Mouse (Mus musculus) lung, postnatal 4 days (tissue): Measurements from ENCODE around the gene Cfi.

Experiments used
- DNase-seq, 2 experiments: peaks; one replicate each; pipeline ENCODE4 v3.0.0; 2021

Gene Cfi

DNA sequence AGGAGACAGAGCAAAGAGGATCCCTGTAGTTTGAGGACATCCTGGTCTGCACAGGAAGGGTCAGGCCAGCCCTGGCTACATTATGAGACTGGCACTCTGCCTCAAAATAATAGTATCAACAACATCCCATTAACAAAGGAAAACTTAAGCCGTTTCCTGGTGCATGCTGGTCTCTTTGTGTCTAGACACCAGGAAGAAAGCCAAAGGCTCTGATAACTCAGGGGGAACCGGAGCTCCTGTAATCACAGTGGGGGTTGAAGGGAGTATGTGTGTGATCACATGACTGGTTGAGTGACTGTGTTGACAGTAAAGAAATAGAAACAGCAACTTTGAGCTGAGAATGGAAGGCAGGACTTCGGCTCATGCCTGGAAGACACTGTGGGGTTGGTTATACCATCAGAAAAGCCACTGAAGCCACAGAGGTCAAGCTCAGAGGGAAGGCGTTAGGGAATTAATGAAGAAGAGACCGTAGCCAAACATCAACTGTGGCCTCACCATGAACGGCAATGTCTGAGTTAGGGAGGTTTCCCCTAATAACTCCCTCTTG is at the start of gene Cfi:
Cfi (plus strand) TSS at position 497 of the 547 bp plus-strand sequence.
- DNase-seq, result peak in 1 of 2 experiments; percentile 5

DNA sequence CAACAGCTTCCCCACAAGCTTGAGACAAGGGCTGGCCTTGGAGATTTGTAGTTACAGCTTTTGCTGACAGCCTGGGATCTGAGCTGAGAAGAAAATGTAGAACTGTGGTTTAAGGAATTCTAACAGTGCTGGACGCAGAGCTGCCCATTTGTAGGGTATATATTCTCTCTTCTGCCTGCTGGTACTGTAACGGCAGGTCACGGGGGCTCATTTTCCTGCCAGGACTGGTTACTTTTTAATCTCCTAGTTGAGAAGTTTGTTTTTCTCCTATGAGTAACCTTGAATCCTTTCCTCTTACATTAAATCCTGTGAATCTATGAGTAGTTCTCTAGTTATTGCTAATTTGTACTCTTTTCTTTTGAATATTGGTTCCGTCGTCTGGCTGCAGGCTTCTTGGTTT is 41.9 kb upstream of the Cfi start:
- no peak for DNase-seq

DNA sequence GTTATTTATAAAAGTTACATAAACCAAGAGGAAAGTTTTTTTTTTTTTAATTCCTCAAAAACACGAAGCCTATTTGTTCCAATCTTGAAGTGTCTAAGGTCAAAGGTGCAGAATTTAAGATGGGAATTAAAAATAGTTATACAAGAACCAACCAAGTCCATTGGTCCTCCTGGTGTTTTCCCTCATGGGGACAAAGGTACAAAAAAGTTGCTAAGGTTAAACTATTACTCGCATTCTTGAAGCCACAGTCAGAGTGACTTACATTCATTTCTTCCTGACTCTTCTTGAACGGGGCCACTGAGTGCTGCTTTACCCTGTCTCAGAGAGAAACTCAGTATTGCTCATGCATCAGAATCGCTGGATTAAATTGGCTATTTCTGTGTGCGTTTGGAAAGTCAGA is 38.3 kb upstream of the Cfi start:
- no peak for DNase-seq

DNA sequence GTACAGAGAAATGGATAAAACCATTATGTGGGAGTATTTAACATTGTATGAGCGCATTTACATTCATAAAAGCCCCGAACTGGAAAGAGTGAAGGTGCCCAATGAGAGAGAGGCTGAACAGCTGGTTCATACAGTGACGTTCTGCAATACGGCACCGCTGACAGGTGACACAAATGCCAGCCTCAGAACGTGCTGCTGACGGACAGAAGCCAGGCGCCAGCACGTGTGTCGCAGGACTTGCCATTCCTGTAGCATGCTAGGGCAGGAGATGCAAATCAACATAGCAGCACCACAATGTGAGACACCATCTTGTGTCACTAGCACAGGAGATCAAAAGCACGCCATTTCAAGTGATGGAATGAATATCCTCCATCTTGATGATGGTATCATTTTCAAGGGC is 37.1 kb upstream of the Cfi start:
- no peak for DNase-seq

DNA sequence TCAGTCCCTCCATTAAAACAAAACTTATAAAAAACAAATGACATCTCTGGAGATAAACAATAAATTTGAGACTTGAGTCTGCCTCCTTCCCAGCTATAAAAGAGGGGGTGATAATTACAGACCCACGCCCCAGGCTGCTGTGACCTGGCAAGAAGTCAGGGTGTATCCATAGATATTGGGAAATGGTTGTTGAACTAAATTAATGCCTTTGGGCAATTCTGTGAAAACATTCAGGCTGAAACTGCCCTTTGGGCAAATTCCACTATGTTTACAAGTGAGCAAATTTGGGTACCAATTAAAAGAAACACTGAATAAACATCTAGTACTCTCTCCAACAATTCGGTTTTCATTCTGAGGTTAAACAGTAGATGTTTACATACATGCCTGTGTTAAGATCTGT is 36.7 kb upstream of the Cfi start:
- no peak for DNase-seq

DNA sequence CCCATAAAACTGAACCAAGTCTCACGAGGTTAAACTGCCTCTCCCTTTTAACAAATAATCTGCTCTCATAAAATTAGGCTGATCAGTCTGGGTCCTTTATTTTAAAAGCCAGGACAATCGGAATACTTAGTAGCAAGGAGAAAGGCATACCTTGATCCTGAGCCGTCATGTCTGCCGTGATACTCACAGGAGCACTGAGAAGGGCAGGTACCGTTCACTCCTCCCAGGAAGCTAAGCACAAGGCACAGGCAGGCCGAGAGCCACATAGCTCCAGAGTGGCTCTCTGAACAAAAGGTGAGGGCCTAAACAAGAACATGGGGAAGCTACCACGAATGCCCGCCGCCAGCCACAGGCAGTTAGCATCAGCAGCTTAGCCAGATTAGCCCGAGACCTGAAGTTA is 31.9 kb upstream of the Cfi start, which contains the start of gene Lrit3:
Lrit3 (minus strand) TSS at position 266 of the 400 bp plus-strand sequence.
- no peak for DNase-seq

DNA sequence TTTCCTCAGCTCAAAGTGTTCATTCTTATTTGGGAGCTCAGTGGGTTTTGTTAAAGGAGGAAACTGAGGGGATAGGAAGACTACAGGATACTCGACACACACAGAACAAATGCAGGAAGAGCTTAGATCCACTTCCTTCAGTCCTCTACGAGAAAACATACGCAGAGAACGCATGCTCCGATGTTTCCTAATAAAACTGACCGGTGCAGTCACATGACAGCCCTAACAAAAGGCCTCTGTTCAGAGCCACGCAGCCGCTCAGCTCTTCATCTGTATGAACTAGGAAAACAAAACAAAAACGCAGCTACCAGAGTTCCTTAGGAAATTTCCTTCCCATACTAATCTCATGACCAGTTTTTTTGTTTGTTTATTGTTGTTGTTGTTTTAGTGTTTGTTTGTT is 14.8 kb upstream of the Cfi start:
- no peak for DNase-seq

DNA sequence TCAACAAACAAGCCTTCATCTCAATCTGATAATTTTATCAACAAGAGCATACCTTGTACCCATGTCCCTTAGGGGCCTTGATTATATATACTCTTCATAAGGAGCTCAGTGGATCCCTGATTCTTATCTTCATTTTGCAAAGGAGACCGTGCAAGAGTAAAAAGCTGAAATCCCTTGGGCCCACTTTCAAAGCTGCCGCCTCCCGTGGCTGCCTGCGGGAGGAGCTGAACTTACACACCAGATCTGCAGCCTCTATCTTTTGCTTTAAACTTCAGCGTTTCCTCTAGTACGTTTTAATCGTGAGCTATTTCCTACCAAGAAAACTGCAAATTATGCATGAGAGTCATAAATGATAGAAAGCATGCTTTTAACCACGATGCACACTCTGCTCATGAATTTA is 13.9 kb upstream of the Cfi start:
- DNase-seq, result no peak

DNA sequence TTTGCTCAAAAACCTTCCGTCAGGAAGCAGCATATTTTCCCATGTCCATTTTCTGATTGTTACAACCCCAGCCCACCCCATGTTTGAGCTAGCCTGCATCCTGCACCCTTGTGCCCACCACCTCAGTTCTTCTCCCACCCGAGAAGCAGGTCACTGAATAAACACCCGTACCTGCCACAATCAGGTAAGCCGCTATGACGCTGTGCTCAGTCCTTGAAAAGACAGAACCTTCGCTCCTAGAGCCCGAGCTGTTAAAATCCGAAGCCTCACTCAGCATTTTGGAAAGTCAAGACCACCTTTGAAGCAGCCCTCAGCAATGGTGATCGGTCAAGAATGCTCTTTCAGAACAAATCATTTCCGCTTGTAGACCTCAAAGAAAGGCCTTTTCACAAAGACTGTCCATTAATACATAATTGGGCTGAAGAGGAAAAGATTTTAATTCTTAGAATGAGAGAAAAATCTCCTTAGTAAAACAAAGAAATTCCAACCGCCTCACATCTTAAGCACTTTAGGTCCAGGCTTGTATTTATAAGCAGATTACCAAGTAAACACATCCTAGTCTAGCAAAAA is 13.4 kb upstream of the Cfi start, which contains the start of gene Rrh:
Rrh (minus strand) TSS at position 382 of the 570 bp plus-strand sequence.
- no peak for DNase-seq

DNA sequence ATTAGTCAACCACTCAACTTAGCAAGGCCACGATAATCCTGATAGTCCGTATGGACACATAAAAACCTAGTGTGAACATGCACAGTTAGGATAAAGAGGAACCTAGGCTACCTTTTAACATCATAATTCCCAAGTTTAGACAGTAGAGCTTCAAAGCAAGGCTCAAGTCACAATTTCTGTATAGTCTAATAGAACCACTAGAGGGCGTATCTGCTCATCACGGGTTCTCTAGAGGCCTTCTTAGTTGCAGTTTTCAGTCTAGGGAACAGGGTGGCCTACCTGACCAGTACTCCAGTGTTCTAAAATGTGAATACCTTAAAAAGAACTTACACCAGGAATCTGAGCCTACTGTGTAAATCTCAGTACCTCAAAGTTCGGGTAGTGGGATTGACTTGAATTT is 12.4 kb upstream of the Cfi start:
- DNase-seq, result no peak

DNA sequence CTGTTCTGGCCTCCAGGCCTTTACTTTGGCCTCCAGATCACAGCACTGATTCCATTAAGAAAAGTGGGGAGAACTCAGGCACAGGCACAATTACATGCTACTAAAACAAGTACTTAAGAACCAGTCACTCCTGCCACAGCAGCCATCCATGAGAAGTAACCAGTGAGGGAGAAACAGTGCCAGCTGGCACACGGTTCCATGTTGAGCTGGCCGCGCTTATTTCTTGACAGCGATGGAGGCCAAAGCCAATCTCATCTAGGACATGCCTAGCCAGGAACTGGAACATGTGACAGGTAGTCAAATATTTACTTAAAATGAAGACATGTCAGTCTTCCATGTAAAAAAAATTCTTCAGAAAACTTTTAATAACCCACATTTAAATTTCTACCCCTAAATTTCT is 11.5 kb upstream of the Cfi start:
- DNase-seq, result no peak

DNA sequence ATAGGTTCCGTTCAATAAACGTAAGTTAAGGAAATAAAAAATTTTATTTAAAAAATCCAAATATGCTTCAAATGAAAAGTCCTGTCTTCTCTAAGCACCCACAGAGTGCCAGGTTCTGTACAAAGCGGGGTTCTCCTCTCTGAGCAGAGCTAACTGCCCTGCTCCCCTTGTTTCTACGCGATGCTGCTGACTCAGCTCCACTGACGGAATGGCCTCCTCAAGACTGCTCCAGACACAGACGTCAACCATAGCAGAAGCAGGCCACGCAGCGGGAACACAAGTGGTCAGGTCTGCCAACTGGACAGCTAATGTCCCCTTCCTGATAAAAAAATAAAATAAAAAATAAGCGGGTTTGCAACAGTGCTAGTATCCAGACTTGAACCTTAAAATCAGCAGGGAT is 10.8 kb upstream of the Cfi start:
- DNase-seq, result no peak

DNA sequence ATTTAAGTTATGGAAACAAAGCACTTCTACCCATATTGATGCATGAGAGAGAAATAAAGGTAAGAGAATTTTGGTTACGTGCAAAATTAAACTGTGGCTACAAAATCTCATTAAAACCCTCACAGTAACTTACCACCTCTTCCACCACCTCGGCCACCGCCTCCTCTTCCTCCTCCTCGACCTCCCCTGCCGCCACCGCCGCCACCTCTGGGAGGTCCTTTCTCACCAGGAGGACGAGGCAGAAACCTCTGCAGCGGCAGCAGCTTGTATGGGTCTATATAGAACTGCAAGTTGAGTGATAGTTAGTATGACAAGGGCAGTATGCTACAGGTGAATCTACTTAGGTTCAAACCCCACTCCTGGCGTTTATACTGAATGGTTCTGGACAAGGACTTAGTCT is 9.0 kb upstream of the Cfi start:
- DNase-seq, result no peak

DNA sequence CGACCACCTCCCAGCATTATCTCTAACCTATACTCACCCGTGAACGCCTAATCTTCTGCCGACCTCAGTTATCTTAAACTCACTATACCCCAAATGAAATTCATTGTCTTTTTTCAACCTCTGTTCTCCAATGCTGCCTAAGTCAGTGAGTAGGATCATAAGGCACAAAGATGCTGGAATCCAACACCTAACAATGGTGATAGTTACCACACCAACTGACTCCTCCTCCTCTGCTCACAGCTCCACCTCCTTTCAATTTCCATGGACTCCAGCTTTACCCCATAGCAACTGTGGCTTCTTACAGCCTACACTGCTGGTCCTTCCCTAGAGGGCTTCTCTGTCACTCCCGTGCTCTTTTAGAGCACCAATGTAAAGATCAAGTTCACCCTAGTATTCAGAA is 8.0 kb upstream of the Cfi start:
- no peak for DNase-seq

DNA sequence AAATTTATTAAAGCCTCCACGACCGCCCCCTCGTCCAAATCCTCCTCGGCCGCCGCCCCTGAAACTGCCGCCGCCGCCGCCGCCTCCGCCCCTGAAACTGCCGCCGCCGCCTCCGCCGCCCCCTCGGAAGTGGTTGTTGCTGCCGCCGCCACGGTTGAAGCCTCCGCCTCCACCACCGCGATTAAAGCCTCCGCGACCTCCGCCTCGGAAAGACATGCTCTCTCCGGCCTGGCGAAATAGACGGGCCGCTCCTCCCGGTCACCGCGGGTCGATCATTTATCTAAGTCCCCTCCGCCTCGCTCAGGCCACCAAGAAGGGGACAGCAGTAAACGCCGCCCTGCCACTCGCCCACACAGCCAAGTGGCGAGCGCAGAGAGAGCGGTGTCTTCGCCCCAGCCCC is 5.1 kb upstream of the Cfi start:
- no peak for DNase-seq

DNA sequence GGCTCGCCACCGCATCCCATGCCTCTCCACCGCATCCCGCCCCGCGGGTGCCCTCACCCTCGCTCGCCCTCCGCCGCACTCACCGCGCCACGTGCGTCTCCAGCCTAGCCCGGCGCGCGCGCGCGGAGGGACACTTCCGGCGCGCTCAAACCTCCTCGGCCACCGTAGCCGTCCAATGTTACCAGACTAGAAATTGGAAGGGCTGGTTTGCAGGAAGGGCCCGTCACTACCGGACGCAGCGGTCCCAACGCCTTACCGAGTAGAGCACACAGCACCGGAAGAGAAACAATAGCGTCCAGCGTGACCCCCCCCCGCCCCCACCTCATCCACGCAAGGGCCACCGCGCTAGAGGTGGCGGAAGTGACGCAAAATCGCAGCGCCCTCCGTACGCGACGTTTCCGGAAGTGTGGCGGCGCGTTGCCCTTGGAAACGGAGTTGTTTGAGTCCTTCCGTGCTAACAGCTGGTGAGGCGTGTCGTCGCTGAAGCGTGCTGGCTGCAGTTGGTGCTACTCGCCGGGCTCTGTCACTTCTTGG is 4.6 kb upstream of the Cfi start, which contains the start of gene Gar1:
Gar1 (minus strand) TSS at position 362 of the 534 bp plus-strand sequence.
- peak; percentile 96 to 97 for DNase-seq

DNA sequence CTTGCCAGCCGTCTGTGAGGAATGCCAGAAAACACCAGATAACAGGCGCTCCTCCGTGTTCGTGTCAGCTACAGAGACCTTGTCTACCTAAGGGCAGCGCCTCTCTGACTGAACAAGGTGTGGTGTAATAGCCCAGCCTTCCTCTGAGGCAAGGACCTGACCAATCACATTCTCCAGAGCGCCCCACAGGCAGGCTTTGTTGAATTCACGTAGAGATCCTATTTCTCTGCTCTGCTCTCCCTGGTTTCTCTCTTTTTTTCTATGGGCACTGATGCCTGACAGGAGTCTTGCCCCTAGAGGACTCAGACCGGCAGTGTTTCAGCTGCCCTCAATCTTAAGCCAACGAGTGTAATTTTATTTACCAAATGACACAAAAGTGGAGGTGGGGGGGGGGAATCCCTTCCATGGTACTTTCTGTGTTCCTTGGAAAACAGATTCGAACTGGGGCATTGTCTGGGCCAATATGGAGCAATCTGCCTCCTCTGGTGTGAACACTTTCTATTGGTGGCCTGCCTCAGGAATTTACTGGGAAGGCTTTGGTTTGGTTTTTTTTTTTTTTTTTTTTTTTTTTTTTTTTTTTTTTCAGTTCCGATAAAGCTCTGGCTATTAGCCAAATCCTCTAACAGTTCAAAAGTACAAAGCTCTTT is 490 bp downstream of the Cfi start:
- DNase-seq, result peak; percentile 18 to 35

DNA sequence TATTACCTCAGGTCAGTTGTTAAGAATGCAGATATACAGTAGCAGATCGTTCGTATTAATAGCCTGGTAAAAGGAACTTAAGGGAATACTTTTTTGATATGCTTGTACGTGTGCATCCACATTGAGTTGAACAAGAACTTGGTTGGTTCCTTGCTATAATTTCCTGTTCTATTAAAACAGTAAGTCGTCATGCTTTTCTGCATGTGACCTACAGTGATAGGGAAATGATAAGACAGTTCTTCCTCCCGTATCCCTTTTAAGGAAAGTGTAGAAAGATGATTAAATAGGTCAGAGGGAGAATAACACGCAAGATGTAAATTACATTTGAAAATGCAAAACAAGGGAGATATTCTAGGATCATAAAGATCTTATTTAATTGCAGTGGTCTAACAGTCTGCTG is 1.3 kb downstream of the Cfi start:
- DNase-seq, result no peak

DNA sequence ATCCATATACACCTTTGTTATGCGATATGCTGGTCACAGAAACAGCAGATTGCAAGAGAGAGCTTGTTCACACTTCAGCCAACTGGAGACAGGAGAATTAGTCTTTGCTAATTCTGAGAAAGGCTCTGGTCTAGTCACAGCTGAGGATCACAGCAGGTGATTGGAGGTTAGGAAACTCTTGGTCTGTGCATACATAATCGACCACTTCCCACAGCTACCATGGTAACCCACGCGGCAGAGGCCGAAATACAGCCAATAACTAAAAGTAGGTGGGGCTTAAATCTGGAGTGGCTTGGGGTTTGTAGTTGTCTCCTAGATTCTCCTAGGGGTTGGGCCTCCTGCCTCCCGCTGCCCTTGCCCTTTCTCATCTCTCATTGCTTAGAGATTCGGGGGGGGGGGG is 2.3 kb downstream of the Cfi start:
- DNase-seq, result no peak

DNA sequence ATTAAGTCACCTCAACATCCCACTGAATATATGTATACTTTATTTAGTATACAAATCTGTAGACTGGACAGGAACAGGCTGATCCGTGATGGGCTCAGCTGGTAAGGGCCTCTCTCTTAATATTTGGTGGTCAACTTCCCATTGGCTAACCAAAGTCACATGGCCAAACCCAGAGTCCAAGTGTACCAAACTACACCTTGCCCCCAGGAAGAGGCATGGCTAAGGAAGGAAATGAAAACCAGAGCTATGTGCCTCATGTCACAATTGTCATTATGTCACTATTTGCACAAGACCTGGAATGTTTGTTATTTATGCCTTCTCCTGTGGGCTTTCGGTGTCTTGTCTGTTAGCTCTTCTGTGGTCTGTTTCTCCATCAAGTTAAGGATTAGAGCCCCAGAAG is 10.2 kb downstream of the Cfi start:
- no peak for DNase-seq

DNA sequence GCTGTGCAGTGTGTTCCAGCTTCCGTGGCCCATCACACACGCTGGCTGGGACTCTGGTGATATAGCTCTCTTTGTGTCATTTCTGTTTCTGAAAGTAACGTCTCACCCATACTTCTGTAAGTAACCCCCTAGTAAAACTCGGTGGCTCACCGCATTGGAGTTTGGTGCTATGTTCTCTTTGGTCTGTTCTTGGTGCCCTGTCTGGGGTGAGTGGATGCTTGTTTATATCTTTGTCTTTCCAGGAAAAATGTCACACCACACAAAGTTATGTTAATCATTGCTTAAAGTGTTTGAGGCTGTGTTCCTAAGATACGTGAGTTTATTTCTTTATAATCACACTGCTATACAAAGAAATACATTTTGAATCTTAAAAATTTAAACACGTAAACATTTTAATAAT is 11.2 kb downstream of the Cfi start:
- DNase-seq, result no peak

DNA sequence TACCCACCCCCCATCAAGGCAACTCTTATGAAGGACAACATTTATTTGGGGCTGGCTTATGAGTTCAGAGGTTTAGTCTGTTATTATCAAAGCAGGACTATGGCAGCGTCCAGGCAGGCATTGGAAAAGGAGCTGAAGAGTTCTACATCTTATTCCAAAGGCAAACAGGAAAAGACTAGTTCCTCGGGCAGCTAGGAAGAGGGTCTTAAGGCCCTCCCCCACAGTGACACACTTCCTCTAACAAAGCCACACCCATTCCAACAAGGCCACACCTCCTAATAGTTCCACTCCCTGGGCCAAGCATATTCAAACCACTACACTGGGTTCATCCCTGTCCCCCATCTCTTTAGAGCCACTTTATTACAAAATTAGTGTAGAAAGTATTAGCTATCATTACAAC is 26.9 kb downstream of the Cfi start:
- DNase-seq, result no peak

DNA sequence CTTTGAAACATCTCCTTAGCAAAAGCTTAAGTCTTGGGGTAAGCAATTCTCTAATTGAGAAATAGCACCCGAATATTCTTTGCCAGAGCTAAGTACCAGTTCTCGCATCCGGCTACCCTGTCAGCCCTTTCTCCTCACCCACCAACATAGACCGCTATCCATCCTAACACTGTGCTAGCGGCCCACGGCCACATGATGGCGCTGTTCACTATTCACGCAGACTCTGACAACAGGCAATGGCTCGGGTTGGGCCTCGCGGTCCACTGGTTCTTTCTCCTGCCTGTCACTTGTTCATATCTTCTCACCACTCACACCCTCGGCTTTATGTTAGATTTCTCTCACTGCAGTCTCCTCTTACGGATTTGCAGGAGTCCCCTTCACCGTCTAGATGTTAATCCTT is 28.0 kb downstream of the Cfi start:
- peak; percentile 50 to 70 for DNase-seq

DNA sequence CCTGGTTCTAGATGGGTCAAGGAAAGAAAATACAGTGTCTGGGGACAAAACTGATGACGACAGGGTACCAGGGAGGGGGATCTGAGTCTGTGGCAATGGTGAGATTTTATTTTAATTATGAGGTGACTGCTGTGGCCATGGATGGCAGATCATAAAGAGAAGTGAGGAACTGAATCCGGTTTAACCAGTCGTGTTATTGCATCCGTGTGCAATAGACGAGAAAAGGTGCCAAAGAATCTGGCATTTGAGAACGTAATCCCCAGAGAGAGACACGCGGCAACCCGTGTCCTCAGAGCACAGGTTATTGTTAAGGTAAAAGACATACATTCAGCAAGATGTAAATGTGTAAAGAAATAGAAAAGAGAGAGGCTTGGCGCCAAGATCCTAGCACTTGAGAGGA is 41.6 kb downstream of the Cfi start:
- DNase-seq, result no peak
